Mouse (Mus musculus) ES-E14 (cell line): Measurements from ENCODE around the gene Cops6.

Source experiments
- HCFC1 ChIP-seq: IDR thresholded peaks from 2 replicates; pipeline ENCODE4 v1.6.1; 2012; ENCODE audit warnings: low read length, inconsistent platforms, borderline replicate concordance; ENCODE audit not compliant: insufficient read depth
- ZC3H11A ChIP-seq: IDR thresholded peaks from 2 replicates; pipeline ENCODE4 v1.6.1; 2012; ENCODE audit warnings: low read depth, mild to moderate bottlenecking, inconsistent platforms, low read length, borderline replicate concordance

- TF ChIP-seq HCFC1 = no peak
- no peak for TF ChIP-seq ZC3H11A
Measured at GRCm38 (mm10) chr5:138202086-138202485, 41.2 kb downstream of the Cops6 start.
